Mouse (Mus musculus) 3134 (cell line): Measurements from ENCODE around the gene Sel1l3.

Source experiments
- DNase-seq: peaks from one replicate; pipeline ENCODE4 v3.0.0-alpha.2; 2011; ENCODE audit warnings: low spot score; ENCODE audit not compliant: insufficient read length; ENCODE audit errors: extremely low read depth

Sel1l3 gene

GRCm38 (mm10) chr5:53213711-53214352 is at the start of gene Sel1l3:
Gene Sel1l3, minus strand, starts transcription at chr5:53213927.
- no peak for DNase-seq

DNA sequence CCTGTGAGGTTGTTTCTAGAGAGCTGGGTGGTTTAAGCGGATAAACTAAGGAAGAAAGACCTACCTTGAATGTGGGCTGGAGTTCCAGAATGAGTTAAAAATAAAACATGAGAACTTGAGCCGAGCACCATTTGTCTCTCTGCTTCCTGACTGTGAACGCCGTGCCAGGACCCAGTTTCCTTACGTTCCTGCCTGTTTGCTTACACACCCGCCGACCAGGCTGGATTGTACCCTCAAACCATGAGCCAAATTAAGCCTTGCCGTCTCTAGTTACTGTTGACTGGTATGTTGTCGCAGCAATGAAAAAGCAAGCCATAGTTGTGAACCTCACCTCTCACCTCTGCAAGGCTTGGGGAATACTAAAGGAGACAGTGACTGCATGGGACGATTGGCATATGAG is 48.3 kb upstream of the Sel1l3 start:
- DNase-seq: no peak

DNA sequence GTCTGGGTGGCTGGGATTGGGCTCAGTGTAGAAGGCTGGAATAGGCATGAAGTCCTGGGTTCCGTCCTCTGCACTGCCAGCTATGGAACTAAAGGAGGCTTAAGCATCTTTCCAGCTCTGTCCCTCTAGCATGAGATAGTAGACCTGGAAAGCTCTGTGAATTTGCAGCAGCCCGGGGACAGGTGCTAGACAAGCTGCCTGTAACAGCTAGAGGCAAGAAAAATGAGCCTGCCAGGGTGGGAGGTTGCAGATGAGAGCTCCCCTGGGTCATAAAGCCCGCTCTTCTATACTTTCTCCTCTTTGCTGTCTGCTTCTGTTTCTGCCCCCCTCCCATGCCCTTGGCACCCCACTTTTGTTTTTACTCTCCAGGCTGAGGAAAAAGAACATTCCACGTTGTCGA is 46.2 kb upstream of the Sel1l3 start:
- no peak for DNase-seq

- DNase-seq: no peak
Measured at GRCm38 (mm10) chr5:53258038-53258786, 44.5 kb upstream of the Sel1l3 start.

- no peak for DNase-seq
Measured at GRCm38 (mm10) chr5:53254821-53255220, 41.1 kb upstream of the Sel1l3 start.

- DNase-seq: no peak
Measured at GRCm38 (mm10) chr5:53254154-53254553, 40.4 kb upstream of the Sel1l3 start.

DNA sequence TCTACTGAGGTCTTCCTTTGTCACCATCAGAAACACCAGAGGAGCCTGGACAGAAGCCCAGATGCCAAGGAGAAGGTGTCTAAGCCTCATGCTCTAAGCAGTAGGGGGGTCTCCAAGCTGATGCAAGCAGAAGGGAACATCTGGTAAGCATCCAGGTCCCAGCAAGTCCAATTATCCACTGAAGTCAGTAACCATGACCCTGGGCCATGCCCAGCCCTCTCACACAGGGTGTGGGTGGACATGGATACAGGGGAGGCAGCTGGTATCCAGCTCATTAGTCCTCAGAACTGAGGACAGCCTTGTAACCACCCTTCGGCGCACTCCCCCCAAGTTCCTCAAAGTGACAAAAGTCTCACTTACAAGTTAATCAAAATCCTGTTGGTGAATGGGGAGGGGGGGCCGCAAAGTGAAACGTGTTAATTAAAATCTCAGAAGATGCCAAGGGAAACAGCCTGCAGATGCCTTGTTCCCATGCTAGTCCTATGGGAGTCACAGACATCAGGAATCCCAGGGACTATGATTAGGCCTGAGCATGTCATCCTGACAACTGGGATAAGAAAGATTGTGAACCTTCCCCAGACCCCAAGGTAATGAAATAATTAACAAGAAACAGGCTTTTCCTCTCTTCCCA is 35.8 kb upstream of the Sel1l3 start:
- no peak for DNase-seq

DNA sequence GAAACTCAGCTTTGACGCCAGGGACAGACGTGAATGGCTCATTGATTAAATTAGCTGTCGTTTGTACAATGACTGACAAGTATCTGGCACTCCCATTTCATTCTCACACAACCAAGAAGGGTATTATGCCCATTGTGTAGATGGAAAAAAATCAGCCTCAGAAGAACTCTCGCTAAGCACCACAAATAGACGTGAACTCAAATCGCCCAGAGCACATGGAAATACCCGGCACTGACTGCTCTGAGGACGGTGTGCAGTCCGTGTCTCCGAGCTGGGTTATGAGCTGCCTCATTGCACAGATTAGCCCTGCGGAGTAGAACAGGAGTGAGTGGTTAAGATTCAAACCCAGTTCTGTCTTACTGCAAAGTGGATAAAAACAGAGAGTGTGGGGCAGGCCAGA is 34.8 kb upstream of the Sel1l3 start:
- no peak for DNase-seq

GRCm38 (mm10) chr5:53243933-53244332 is 30.2 kb upstream of the Sel1l3 start:
- DNase-seq: no peak

GRCm38 (mm10) chr5:53242865-53243499 is 29.3 kb upstream of the Sel1l3 start:
- no peak for DNase-seq

- no peak for DNase-seq
Measured at GRCm38 (mm10) chr5:53241963-53242362, 28.2 kb upstream of the Sel1l3 start.

GRCm38 (mm10) chr5:53241109-53241508 is 27.4 kb upstream of the Sel1l3 start:
- DNase-seq: no peak

- no peak for DNase-seq
Measured at GRCm38 (mm10) chr5:53239831-53240440, 26.2 kb upstream of the Sel1l3 start.

DNA sequence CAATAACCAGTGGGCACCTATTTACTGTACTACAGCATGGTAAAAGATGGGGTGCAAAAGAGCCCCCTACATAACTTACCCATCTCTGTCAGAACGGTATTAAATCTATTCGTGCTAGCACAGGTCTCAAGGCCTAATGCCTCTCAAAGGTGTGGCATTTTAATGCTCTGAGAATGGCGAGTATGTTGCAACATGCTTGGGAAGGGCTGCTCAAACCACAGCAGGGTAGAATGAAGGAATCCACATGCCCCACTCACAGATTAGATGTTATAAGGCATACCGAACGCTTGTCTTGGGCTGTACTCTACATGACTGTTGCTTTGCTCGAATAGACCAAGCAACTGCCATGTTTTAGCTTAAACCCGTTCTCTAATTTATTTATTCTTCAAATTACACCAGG is 25.5 kb upstream of the Sel1l3 start:
- no peak for DNase-seq

DNA sequence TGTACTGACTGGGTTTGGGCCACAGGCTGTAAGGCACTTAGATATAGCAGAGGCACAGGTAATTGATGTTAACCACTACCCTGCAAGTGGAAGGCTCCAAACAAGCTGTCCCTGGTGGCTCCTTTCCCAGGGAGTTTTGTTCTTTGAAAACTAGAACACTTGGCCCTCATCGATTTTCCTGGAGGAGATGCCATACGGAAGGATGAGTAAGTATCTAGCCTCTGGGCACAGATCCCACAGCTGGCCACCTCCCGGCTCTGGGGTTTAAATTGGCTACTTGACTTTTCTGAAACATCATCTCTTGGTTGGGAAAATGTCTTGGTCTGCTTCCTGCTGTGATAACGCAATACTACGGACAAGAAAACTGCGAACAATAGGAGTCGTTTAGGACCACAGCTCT is 25.0 kb upstream of the Sel1l3 start:
- no peak for DNase-seq

DNA sequence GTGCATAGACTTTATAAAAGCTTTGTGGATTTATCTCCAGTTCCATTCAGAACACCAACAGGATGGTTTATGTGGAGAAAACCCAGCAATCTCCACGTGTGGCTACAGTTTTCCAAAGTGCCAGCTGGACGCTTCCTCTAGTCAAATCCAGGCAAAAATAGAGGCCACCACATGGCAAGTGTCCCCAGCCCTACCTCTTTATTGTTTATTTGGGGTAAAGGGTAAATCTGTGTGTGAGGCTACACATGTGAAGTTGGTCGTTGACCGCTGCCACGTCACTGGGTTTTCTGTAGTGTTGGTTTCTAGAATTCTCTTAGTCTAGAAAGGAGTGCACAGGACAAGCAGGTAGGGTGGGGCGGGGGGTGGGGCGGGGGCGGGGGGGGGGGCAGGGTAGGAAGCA is 23.0 kb upstream of the Sel1l3 start:
- DNase-seq: no peak

DNA sequence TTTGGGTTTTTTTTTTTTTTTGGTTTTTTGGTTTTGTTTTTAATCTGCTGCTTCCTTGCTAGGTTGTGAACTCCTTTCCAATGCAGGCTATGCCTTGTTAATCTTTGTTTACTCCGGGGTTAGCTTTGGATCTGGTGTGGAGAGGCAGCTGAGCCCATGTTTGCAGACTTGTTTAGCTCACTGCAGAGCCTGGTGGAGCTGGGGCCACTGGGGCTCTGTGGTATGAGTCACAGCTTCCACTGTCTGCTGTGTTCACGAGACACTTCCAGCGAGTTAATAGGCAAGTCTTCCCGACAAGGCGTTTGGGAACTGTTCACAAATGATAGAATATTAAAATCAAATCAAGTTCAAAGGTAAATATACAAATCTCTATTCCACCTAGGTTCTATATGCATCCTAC is 22.4 kb upstream of the Sel1l3 start:
- no peak for DNase-seq

- DNase-seq: no peak
Measured at GRCm38 (mm10) chr5:53235551-53235950, 21.8 kb upstream of the Sel1l3 start.

DNA sequence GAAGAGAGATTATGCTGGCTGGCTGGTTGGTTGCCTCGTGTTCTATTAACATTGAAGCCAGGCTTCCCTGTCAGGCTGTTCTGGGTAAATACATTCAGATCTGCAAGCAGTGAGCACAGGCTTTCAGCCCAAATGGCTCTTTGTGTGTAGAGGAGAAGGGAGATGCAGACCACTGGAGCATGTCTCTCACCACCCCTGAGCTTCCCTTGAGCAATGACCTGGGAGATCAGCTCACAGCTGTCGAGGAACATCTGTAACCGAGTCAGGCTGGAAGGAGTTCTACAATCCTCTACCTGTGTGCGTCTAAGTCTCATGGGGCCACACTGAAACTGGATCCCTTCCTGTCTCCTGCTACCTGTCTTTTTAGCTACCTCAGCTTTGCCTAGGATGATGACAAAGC is 16.8 kb upstream of the Sel1l3 start:
- no peak for DNase-seq

DNA sequence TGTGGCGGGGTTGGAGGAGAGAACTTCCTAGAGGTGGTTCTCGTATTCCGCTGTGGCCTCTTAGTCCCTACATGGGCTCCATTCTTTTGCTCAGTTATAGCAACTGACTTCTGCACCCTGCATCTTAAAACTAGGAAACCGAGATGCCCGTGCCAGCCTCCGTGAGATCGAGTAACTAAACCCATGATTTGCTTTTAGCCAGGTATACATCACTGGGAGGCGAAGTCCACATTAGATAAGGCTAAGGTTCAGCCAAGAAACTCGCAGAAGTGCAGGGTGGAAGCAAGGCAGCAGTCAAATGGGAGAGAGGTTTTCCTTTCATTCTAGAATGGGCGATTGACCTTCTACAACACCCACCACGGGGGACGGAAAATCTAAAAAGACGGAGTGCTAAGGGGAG is 11.7 kb upstream of the Sel1l3 start:
- no peak for DNase-seq

GRCm38 (mm10) chr5:53214801-53215200 is 1.1 kb upstream of the Sel1l3 start:
- DNase-seq: no peak
